Mouse (Mus musculus) neutrophil, adult 83 days (primary cell): ENCODE results near the gene Mup5. TPM values are rescaled to one million over a fixed set of nuclear protein-coding genes. Genes with fewer than 3 reads are reported as not detected.

Experiments used
- total RNA-seq, 2 experiments: library from RNA; stranded (reverse); gene quantifications; one replicate each; pipeline ENCODE4 v1.2.4; 2023

The Mup5 gene
- not detected for total RNA-seq

DNA sequence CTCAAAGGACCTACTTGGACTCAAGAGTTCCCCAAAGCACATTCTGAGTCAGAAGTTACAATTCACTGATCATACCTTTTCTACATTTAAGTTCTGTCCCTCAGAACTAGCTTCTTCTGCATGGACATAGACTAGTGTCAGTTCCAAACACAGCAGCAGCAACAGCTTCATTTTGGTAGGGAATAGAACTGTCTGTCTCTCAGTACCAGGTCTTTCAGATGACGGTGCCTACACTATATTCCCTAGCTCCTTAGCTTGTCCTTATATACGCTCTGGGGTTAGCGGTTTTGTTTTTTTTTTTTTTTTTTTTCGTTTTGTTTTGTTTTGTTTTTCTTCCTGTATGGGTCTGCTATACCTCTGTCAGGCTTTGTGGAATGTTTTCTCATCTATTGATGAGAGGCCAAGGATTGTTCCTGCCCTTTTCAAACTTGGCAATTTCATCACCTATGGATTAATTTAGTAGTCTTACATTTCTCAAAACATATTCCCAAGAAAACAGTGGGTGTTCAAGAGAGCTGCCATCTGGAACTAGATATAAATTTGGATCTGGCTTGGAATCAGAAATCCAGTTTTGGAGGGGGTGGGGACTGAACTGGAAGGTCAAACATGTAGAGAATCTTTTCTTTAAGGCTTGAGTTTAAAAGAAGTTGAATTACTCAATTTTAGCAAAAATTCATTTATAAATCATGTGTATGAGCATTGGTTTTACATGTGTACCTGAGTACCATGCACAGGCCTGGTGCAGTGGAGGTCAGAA is at the start of gene Mup5:
Mup5 (minus strand) TSS at position 282 of the 757 bp plus-strand sequence.

DNA sequence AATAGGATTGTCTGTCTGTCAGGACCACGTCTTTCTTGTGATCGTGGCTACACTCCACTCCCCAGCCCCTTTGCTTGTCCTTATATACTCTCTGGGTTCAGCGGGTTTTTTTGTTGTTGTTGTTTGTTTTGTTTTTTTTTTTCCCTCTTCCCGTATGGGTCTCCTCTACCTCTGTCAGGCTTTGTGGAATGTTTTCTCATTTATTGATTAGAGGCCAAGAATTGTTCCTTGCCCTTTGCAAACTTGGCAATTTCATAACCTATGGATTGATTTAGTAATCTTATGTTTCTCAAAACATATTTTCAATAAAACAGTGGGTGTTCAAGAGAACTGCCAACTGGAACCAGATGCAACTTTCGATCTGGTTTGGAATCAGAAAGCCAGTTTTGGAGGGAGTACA is 52.9 kb downstream of the Mup5 start, which contains the start of gene Mup19:
Mup19 (minus strand) TSS at position 101 of the 400 bp plus-strand sequence.

Other genes with a start within 250 kb of the Mup5 start
- not detected for gene Mup17, start 239.4 kb downstream of the Mup5 start, total RNA-seq
- gene Mup18, start 161.1 kb downstream of the Mup5 start, total RNA-seq: not detected
- gene Mup19, start 53.0 kb downstream of the Mup5 start, total RNA-seq: not detected
- gene Mup20, start 218.9 kb upstream of the Mup5 start, total RNA-seq: not detected